Mouse (Mus musculus): ENCODE measurements around the gene Wdr73.

Gene Wdr73

GRCm38 (mm10) chr7:80855316-80855715 is 45.8 kb downstream of the Wdr73 start:
- DNase-seq (ENCODE audit: inconsistent ontology term) = peak; percentile 67

GRCm38 (mm10) chr7:80853218-80853617 is 47.9 kb downstream of the Wdr73 start:
- DNase-seq (ENCODE audit: inconsistent ontology term) = no peak

- no peak for DNase-seq (ENCODE audit: inconsistent ontology term)
These were observed 50.5 kb downstream of the Wdr73 start for GRCm38 (mm10) chr7:80850520-80850919.

GRCm38 (mm10) chr7:80849710-80850109 is 51.4 kb downstream of the Wdr73 start:
- peak; percentile 63 for DNase-seq (ENCODE audit: inconsistent ontology term)

GRCm38 (mm10) chr7:80849267-80849666 is 51.8 kb downstream of the Wdr73 start:
- DNase-seq (ENCODE audit: inconsistent ontology term) = no peak

- DNase-seq (ENCODE audit: inconsistent ontology term) = no peak
These were observed 54.4 kb downstream of the Wdr73 start for GRCm38 (mm10) chr7:80846709-80847108.

GRCm38 (mm10) chr7:80846280-80846678 is 54.8 kb downstream of the Wdr73 start:
- DNase-seq (ENCODE audit: inconsistent ontology term) = no peak

GRCm38 (mm10) chr7:80845621-80846279 is 55.3 kb downstream of the Wdr73 start:
- DNase-seq (ENCODE audit: inconsistent ontology term) = no peak

- no peak for DNase-seq (ENCODE audit: inconsistent ontology term)
These were observed 56.4 kb downstream of the Wdr73 start for GRCm38 (mm10) chr7:80844691-80845090.

- no peak for DNase-seq (ENCODE audit: inconsistent ontology term)
These were observed 57.0 kb downstream of the Wdr73 start for GRCm38 (mm10) chr7:80843910-80844640.

- DNase-seq (ENCODE audit: inconsistent ontology term) = no peak
These were observed 57.9 kb downstream of the Wdr73 start for GRCm38 (mm10) chr7:80843176-80843575.

GRCm38 (mm10) chr7:80842132-80842531 is 58.9 kb downstream of the Wdr73 start:
- no peak for DNase-seq (ENCODE audit: inconsistent ontology term)

- no peak for DNase-seq (ENCODE audit: inconsistent ontology term)
These were observed 60.1 kb downstream of the Wdr73 start for GRCm38 (mm10) chr7:80840937-80841336.

All from Muller cell, postnatal 12 days (primary cell).